Mouse (Mus musculus): Measurements from ENCODE around the gene Gm9125.
"Not testable (repeated sequence)": the region's sequence is repeated elsewhere in the genome, so short reads cannot be mapped to it uniquely, and the experiment has no call there.

Gm9125 gene

GRCm38 (mm10) chr3:94054785-94055184 is at the start of gene Gm9125:
TSS of gene Gm9125 (minus strand) at chr3:94054885.
- not testable (repeated sequence) for DNase-seq

- DNase-seq: not testable (repeated sequence)
These were observed 17.9 kb upstream of the Gm9125 start, which contains the start of gene Gm10697 for GRCm38 (mm10) chr3:94072544-94072943. TSS of gene Gm10697 (minus strand) at chr3:94072644.

GRCm38 (mm10) chr3:94049566-94050121 is 5.0 kb downstream of the Gm9125 start:
- not testable (repeated sequence) for DNase-seq

GRCm38 (mm10) chr3:94038241-94038640 is 16.4 kb downstream of the Gm9125 start:
- not testable (repeated sequence) for DNase-seq

- not testable (repeated sequence) for DNase-seq
These were observed 20.3 kb downstream of the Gm9125 start for GRCm38 (mm10) chr3:94034400-94034799.

All from kidney, postnatal 25 days (tissue).